Mouse (Mus musculus) liver, embryonic 15.5 days (tissue): ENCODE results near the gene Nipal1. TPM values are rescaled to one million over a fixed set of nuclear protein-coding genes. Genes with fewer than 3 reads are reported as not detected.

Experiments used
- ATAC-seq: fragments of 200-750 bp; cut with Nextera tagmentation; 2 replicates; pipeline ENCODE4 v1.8.0; 2017; ENCODE audit warnings: moderate number of reproducible peaks, mild to moderate bottlenecking, moderate library complexity; ENCODE audit not compliant: insufficient read depth
- H3K27ac ChIP-seq: fragments of 300-500 bp; sonication (generic); replicated peaks from 2 replicates; pipeline ENCODE4 v1.5.1; 2015; ENCODE audit warnings: mild to moderate bottlenecking, inconsistent platforms
- H3K27me3 ChIP-seq: fragments of 300-500 bp; sonication (generic); 2 replicates; pipeline ENCODE4 v1.6.1; 2015; ENCODE audit warnings: mild to moderate bottlenecking, inconsistent platforms
- H3K36me3 ChIP-seq: fragments of 300-500 bp; sonication (generic); replicated peaks from 2 replicates; pipeline ENCODE4 v1.6.1; 2015; ENCODE audit warnings: moderate library complexity, mild to moderate bottlenecking, inconsistent platforms
- H3K4me1 ChIP-seq: fragments of 300-500 bp; sonication (generic); replicated peaks from 2 replicates; pipeline ENCODE4 v1.6.1; 2015; ENCODE audit warnings: inconsistent platforms
- H3K4me2 ChIP-seq: fragments of 300-500 bp; sonication (generic); 2 replicates; pipeline ENCODE4 v1.6.1; 2015; ENCODE audit warnings: moderate library complexity, mild to moderate bottlenecking, inconsistent platforms
- H3K4me3 ChIP-seq: fragments of 300-500 bp; sonication (generic); replicated peaks from 2 replicates; pipeline ENCODE4 v1.5.1; 2015; ENCODE audit warnings: mild to moderate bottlenecking, inconsistent platforms
- H3K9ac ChIP-seq: fragments of 300-500 bp; sonication (generic); 2 replicates; pipeline ENCODE4 v1.6.1; 2015; ENCODE audit warnings: moderate library complexity, mild to moderate bottlenecking, inconsistent platforms
- H3K9me3 ChIP-seq: fragments of 300-500 bp; sonication (generic); replicated peaks from 2 replicates; pipeline ENCODE4 v1.6.1; 2016; ENCODE audit warnings: inconsistent platforms
- WGBS: fragments of 180-500 bp; shearing (Covaris S2); methylation state at CpG from one replicate; pipeline ENCODE4 v1.1.7; 2015; ENCODE audit warnings: mixed read lengths; ENCODE audit not compliant: insufficient replicate concordance; 5-methylcytosine and 5-hydroxymethylcytosine counted together
- polyA plus RNA-seq: library from polyadenylated mRNA; unstranded; fragments of >200 nt; fragmentation: Nextera tagmentation; extraction: Ambion mirVana; gene quantifications from 2 replicates; pipeline ENCODE4 v1.2.1, GENCODE M21; 2015

Nipal1 gene
- polyA plus RNA-seq, 1 experiment from 2014 or later, result 28.1 TPM

DNA sequence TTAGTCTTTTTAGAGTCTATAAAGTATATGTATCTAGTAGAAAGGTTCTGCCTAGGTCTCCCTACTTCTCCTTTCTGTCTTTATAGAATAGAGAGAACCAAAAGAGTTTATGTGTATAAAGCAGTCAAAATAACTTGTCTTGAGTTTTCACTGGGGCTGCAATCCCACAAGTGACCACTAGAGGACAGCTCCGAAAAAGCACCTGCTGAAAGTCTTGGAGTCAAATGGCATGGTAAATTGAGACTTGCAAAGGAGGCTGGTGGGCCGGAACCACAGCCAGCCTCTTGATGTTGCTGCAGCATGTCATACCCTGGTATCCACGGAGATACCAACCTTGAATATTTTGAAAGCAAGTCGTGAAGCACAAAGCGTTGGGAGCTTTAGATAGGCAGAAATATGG is 17.7 kb downstream of the Nipal1 start:
- H3K36me3 ChIP-seq, result no peaks in the 10 kb centered on the region
- H3K9me3 ChIP-seq, result no peaks in the 10 kb centered on the region
- H3K9ac ChIP-seq, result no peak overlapping the region
- ATAC-seq, result no peak
- no peak overlapping the region for H3K4me2 ChIP-seq
- no peak overlapping the region for H3K27ac ChIP-seq
- peaks cover 12% of the 10 kb centered on the region for H3K4me1 ChIP-seq
- no peak overlapping the region for H3K4me3 ChIP-seq
- H3K27me3 ChIP-seq, result no peaks in the 10 kb centered on the region
- 22% methylated on average over 5 of the region's 5 CpGs for WGBS

DNA sequence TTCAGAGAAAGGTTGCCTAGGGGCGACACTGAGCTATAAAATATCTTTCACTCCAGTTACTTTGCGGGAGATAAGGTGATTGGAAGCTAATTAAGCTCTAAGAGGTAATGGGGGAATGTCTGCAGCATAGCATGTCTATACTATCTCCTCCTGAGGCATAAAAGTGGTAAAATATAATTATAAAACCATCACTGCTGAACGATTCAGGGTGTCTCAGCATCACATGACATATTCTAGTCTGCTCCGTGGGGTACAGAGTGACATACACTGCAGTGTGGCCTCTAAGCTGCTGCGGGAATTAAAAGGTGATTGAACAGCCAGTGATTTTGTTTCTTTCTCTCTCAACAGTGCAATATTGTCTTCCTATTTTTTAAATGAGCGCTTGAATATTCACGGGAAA is 18.8 kb downstream of the Nipal1 start:
- Histone ChIP-seq H3K36me3 (no peaks in the 10 kb centered on the region), H3K4me3 (no peak overlapping the region), H3K4me2 (no peak overlapping the region), H3K9ac (no peak overlapping the region), H3K9me3 (no peaks in the 10 kb centered on the region), H3K4me1 (peaks cover 1% of the 10 kb centered on the region), H3K27me3 (no peaks in the 10 kb centered on the region), H3K27ac (no peak overlapping the region)
- 61% methylated on average over 7 of the region's 7 CpGs for WGBS
- ATAC-seq, result no peak

DNA sequence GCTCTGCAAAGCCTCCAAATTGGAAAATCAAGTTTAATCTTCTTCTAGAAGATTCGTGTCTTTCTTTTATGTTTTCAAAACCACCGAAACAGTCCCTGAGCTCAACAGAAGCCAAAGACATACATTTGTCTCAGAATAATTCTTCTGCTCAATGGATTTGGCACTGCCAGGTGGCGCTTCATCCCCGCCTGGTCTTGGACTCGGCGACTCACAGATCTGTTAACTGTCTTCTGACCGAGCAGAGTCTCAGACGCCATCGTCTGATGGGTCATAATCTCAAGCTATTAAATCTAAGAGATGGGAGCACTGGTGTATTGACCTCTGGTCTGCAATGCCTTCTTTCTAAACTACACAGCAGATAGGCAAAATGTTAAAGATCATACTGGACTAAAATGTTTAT is 20.8 kb downstream of the Nipal1 start:
- Histone ChIP-seq H3K9me3 (no peaks in the 10 kb centered on the region), H3K27me3 (no peaks in the 10 kb centered on the region), H3K9ac (no peak overlapping the region), H3K36me3 (no peaks in the 10 kb centered on the region), H3K4me2 (no peak overlapping the region), H3K4me3 (no peak overlapping the region), H3K27ac (no peak overlapping the region), H3K4me1 (no peaks in the 10 kb centered on the region)
- WGBS, result 72% methylated on average over 9 of the region's 9 CpGs
- no peak for ATAC-seq

DNA sequence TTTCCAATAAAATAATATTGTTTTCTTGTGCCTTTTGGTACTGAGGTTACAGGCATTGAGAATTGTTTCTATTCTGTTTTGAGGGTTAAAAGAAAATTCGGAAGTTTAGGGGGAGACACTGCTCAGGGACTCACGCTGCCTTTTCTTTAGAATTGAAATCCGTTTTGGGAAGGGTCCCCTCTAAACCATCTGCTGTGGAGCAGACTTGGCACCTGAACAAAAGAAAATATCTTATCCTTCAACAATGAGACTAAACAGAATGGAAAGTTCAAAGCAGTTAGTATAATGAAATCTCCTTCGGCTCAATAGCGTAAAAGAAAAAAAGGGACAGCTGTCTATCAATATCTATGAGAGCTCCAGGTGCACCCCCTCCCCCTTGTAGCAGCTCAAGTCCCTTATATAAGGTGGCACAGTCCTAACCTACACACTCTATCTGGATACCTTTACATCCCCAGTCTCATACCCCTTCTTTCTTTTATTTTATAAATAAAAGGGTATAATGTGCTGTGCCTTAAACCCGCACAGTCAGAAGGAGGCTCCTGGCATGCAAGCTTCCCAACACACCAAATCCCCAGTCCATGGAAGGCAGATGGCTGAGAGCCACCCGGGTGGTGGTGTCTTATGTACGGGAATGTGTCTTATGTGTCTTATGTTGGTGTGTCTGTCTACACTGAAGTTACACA is 23.6 kb downstream of the Nipal1 start:
- no peak overlapping the region for H3K4me3 ChIP-seq
- H3K4me1 ChIP-seq, result no peaks in the 10 kb centered on the region
- H3K27me3 ChIP-seq, result no peaks in the 10 kb centered on the region
- H3K36me3 ChIP-seq, result no peaks in the 10 kb centered on the region
- no peak overlapping the region for H3K27ac ChIP-seq
- H3K4me2 ChIP-seq, result no peak overlapping the region
- no peak overlapping the region for H3K9ac ChIP-seq
- WGBS, result 71% methylated on average over 8 of the region's 8 CpGs
- no peaks in the 10 kb centered on the region for H3K9me3 ChIP-seq
- ATAC-seq, result no peak

DNA sequence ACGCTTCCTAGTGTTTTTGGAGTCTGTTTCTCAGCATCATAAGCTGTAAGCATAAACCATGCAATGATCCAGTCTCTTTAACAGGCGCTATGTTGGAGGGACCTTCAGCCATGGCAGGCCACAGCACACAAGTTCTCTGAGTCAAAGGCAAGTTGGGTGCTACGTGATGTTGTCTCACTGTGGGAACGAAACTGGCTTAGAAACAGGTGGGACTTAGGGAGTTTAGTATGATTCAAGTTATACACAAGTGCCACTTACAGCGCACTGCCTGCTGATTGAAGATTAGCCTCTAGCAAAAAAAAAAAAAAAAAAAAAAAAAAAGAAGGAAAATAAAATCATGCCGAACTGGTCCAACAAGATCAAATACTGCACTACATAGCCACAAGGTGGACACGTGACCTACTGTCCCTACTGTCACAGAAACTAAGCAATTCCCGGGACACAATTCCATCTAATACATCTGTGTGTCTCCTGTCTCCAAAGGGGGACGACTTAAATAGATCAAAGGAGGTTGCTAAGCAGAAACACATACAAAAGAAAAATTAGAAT is 27.5 kb downstream of the Nipal1 start:
- no peak overlapping the region for H3K4me2 ChIP-seq
- 66% methylated on average over 9 of the region's 9 CpGs for WGBS
- ATAC-seq, result no peak
- H3K27ac ChIP-seq, result no peak overlapping the region
- no peaks in the 10 kb centered on the region for H3K36me3 ChIP-seq
- no peaks in the 10 kb centered on the region for H3K4me1 ChIP-seq
- no peak overlapping the region for H3K4me3 ChIP-seq
- no peak overlapping the region for H3K9ac ChIP-seq
- no peaks in the 10 kb centered on the region for H3K9me3 ChIP-seq
- H3K27me3 ChIP-seq, result no peaks in the 10 kb centered on the region

DNA sequence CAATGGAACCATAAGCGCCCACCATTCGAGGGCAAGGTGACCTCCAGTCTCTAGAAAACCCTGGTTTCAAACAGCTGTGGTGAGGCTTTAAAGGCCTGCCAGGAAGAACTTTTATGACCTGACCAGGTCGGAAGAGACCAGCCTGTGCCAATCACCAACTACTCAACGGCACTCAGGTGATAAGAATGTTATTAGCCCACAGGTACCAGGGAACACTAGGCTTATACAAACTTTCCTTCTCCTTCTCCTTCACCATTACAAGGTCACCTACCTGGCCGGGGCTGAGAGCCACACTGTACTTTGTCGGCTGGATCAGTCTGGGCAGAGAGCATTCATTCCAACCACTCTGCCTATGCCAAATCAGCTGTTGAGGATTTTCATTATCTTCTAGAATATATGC is 33.9 kb downstream of the Nipal1 start:
- Histone ChIP-seq H3K27ac (no peak overlapping the region), H3K4me2 (no peak overlapping the region), H3K36me3 (no peaks in the 10 kb centered on the region), H3K27me3 (no peaks in the 10 kb centered on the region), H3K9ac (no peak overlapping the region), H3K9me3 (no peaks in the 10 kb centered on the region), H3K4me3 (no peak overlapping the region), H3K4me1 (no peaks in the 10 kb centered on the region)
- no peak for ATAC-seq
- WGBS, result 50% methylated on average over 6 of the region's 6 CpGs

DNA sequence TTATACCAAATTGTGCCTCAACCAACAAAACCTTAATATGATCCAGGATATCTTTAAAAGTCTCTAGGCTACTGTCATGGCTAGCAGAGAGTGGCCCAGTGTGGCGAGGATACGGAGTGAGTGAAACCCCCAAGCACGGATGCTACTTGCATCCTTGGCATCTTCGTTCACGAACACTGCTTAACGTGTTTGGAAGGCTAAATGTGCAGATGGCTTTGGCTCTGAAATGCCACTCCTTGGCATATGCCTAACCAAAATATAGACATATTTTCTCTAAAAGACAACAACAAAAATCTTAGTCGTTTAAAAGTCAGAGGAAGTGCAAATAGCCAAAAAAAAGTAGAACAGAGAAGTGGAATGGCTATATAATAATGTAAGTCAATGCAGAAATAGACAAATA is 42.0 kb downstream of the Nipal1 start:
- Histone ChIP-seq H3K27ac (no peak overlapping the region), H3K36me3 (no peaks in the 10 kb centered on the region), H3K27me3 (no peaks in the 10 kb centered on the region), H3K4me1 (no peaks in the 10 kb centered on the region), H3K9ac (no peak overlapping the region), H3K9me3 (no peaks in the 10 kb centered on the region), H3K4me2 (no peak overlapping the region), H3K4me3 (no peak overlapping the region)
- 68% methylated on average over 7 of the region's 7 CpGs for WGBS
- no peak for ATAC-seq

DNA sequence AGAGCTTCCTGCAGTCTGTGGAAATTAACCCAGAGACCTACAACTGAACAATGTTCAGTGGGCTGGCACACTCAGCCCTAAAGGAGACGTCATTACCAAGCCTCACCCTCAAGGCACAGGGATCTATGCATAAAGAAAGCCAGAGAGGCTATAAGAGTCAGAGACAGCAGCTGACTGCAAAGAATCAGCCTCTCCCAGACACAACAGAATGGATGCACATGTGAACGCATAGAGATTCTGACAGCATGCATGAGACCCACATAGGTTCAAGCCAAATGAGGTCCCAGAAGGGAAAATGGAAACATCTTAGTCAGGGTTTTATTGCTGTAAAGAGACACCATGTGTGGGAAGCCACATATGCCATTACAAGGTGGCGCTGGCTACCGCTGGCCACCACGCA is 42.9 kb downstream of the Nipal1 start:
- no peaks in the 10 kb centered on the region for H3K4me1 ChIP-seq
- H3K27me3 ChIP-seq, result no peaks in the 10 kb centered on the region
- no peak overlapping the region for H3K4me2 ChIP-seq
- no peaks in the 10 kb centered on the region for H3K9me3 ChIP-seq
- 77% methylated on average over 5 of the region's 5 CpGs for WGBS
- no peak for ATAC-seq
- no peak overlapping the region for H3K4me3 ChIP-seq
- no peaks in the 10 kb centered on the region for H3K36me3 ChIP-seq
- no peak overlapping the region for H3K27ac ChIP-seq
- no peak overlapping the region for H3K9ac ChIP-seq

DNA sequence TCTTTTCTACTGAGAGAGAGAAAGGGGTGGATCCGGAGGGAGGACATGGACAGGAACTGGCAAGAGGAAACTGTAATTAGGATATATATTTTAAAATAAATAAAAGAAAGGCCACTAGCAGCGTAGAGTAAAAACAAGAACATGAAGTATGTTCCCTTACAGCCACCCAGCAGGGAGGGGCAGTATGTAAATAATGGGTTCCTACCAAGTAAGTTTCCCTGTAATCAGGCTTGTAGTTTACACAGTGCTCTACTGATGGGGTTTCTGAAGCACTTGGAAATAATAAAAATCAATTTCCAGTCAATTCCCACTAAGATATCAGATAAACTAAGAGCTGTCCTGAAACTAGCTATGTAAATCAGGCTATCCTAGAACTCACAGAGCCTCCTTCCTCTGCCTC is 47.1 kb downstream of the Nipal1 start:
- no peak overlapping the region for H3K4me3 ChIP-seq
- H3K4me1 ChIP-seq, result no peaks in the 10 kb centered on the region
- H3K27me3 ChIP-seq, result no peaks in the 10 kb centered on the region
- no peaks in the 10 kb centered on the region for H3K9me3 ChIP-seq
- H3K9ac ChIP-seq, result no peak overlapping the region
- no peak overlapping the region for H3K4me2 ChIP-seq
- ATAC-seq, result no peak
- no peaks in the 10 kb centered on the region for H3K36me3 ChIP-seq
- WGBS, result 54% methylated on average over 2 of the region's 2 CpGs
- H3K27ac ChIP-seq, result no peak overlapping the region

DNA sequence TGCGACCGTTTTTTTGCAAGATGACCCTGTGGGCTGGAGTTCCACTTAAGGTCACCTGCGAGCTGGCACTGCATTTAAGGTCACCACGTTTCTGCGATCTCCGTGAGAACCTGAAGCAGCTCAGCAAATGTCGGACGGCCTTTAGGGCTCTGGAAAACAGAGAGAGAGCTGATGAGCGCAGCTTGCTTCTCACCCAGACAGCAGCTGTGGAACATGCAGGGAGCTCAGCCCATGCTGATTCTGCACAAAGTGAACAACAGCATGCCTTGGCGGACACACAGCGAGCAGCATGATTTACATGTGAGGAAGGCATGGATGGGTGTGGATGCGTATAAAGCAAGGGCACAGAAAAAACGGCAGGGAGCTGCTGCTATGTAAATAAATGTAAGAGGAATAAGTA is 48.9 kb downstream of the Nipal1 start:
- no peaks in the 10 kb centered on the region for H3K36me3 ChIP-seq
- H3K27me3 ChIP-seq, result no peaks in the 10 kb centered on the region
- no peaks in the 10 kb centered on the region for H3K4me1 ChIP-seq
- no peak overlapping the region for H3K4me2 ChIP-seq
- no peak overlapping the region for H3K4me3 ChIP-seq
- no peak overlapping the region for H3K9ac ChIP-seq
- no peak for ATAC-seq
- H3K27ac ChIP-seq, result no peak overlapping the region
- no peaks in the 10 kb centered on the region for H3K9me3 ChIP-seq
- 66% methylated on average over 13 of the region's 13 CpGs for WGBS

DNA sequence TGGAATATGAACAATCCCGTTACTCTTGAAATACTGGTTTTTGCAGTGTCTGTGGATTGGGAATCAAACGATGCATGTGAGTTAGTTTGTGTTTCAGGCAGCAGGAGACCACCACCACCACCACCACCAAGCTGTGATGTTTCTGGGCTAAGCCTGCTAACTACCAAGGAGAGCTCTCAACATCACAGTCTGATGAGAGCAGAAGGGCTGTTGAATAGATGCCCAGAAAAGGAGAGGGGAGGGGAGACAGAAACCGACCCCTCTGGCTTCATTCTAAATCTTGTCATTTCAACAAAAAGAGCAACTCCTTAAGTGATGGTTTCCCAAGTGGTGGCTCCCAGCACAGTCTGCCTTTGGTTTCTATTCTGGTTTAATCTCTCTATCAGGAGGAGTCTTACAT is 50.7 kb downstream of the Nipal1 start:
- WGBS, result 45% methylated on average over 3 of the region's 3 CpGs
- Histone ChIP-seq H3K9me3 (no peaks in the 10 kb centered on the region), H3K4me2 (no peak overlapping the region), H3K36me3 (no peaks in the 10 kb centered on the region), H3K27ac (no peak overlapping the region), H3K9ac (no peak overlapping the region), H3K4me3 (no peak overlapping the region), H3K4me1 (no peaks in the 10 kb centered on the region), H3K27me3 (no peaks in the 10 kb centered on the region)
- no peak for ATAC-seq
